Mouse (Mus musculus) monocyte, adult 2 months (primary cell): ENCODE data around the gene Lamb3.

ENCODE experiments used
- DNase-seq, 2 experiments: peaks; one replicate each; pipeline ENCODE4 v3.0.0; 2022; ENCODE audit warnings: low spot score in 2 of 2, low read depth in 1 of 2

Gene Lamb3

GRCm38 (mm10) chr1:193306832-193307231 is 99.3 kb downstream of the Lamb3 start:
- no peak for DNase-seq

DNA sequence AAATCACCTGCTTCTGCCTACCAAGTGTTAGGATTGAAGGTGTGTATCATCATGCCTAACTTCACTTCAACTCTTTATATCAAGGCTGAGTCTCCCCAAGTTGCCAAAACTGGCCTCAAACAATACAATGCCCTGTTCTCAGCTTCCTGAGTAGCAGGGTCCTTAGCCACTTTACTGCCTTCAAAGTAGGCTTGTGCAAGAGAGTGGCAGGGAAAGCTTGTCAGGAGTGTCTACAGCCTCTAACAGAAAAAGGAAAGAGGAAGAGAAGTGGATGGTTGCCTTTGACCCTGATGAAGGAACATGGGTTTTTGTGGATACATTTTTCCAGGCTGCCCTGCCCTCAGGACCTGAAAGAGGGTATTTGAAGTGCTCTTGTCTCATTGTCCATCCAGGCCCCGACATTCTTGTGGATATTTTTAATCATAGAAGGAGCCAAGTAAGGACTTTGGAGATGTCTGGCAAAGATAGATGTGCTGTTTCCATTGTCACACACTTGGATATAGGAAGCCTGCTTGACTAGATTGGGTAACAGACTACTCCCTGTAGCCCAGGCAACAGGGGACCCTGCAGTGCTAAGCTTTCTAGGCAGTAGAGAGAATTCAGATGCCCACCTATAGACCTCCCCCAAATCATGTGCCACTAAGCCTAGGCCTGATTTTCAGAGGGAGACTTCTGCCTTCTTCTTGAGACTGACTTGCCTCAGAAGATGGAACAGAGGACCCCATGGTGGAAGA is 102.5 kb downstream of the Lamb3 start:
- DNase-seq, result no peak

- no peak for DNase-seq
These were observed 103.1 kb downstream of the Lamb3 start for GRCm38 (mm10) chr1:193310519-193311085.

- no peak for DNase-seq
These were observed 104.1 kb downstream of the Lamb3 start for GRCm38 (mm10) chr1:193311596-193311995.

- no peak for DNase-seq
These were observed 108.3 kb downstream of the Lamb3 start for GRCm38 (mm10) chr1:193315705-193316357.

DNA sequence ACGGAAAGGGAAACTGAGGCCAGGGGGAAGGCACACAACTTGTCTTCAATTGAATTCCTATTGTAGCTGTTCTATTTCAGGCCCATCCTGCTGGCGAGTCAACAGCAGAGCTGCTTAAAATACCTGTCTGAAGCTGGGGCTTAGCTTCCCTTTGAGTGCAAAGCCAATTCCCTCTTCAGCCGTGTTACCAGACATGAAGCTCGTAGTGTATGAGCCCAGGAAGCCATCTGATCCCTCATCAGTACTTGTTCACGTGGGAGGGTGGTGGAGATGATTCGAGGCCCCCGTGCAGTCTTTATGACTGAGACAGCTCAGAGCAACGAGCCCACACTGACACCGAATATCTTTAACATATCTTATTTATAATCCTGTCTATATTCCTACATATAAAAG is 108.9 kb downstream of the Lamb3 start:
- DNase-seq, result no peak

DNA sequence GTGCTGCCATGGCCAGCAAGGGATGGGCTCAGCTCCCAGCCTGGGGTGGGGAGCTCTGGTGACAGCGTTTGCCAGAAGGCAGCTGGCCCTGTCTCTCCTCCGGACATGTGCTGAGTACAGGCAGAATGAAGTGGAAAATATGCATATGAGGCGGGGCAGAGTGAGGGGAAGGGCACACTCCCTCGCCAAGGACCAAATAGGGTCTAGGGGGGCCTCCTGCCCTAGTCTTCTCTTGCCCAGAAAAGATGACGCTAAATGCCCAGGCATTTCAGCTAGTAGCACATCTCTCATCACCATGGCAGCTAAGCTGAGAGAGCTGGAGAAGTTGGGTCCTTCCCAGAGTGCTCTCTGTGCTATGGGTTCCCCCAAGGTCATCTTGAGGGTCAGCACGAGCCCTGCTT is 109.7 kb downstream of the Lamb3 start:
- no peak for DNase-seq

GRCm38 (mm10) chr1:193319721-193320120 is 112.2 kb downstream of the Lamb3 start:
- DNase-seq, result no peak

- DNase-seq, result no peak
These were observed 112.9 kb downstream of the Lamb3 start for GRCm38 (mm10) chr1:193320398-193320797.

- no peak for DNase-seq
These were observed 116.2 kb downstream of the Lamb3 start for GRCm38 (mm10) chr1:193323686-193324085.

DNA sequence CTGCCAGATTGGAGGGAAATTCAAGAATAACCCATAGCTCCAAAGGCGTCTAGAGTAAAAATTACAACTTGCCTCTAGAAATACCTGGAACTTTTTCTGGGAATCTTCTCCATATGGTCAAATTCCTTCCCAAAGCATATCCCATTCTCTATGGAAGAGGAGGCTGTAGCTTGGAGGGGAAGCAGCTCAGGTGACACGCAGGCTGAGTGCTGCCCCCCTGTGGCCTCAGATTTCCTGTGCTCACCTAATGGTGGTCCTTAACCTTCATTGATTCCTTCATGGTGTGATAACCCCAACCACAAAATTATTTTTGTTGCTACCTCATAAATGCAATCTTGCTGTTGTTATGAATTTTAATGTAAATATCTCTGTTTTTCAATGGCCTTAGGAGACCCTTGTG is 116.7 kb downstream of the Lamb3 start:
- no peak for DNase-seq

- no peak for DNase-seq
These were observed 118.4 kb downstream of the Lamb3 start for GRCm38 (mm10) chr1:193325891-193326290.

GRCm38 (mm10) chr1:193326456-193327145 is 119.1 kb downstream of the Lamb3 start:
- DNase-seq, result no peak

DNA sequence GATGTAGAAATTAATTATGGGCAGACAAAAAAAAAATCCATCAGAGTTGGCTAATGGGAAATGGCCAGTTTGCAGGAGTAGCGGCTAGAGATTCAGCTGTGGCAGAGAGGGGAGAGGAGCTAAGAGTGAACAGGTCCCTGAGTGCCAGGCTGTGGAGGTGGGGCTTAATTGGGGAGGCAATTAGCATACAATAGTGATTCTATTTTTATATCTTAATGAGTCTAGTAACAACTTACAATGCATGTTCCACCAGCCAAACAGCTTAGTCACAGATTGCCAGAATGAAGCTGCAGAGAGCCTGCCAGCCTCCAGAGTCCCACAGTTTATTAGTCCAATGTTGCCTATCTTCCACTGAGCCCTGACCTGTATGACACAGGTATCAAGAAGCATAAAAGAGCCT is 119.7 kb downstream of the Lamb3 start:
- no peak for DNase-seq

DNA sequence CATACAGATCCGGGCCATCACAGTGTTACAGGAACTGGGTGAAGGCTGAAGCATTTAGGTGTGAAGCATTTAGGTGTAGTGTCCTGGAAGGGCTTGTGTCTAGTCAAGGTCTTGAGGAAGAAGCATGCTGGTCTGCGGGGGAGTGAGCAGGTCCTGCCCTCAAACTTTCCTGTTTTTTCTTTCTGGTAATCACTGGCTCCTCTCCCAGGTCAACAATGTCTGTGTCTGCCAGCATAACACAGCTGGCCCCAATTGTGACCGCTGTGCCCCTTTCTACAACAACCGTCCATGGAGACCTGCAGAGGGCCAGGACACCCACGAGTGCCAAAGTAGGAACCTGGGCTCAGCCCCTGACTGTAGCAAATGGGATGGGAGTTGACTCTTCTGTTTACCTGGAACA is 120.2 kb downstream of the Lamb3 start:
- no peak for DNase-seq

DNA sequence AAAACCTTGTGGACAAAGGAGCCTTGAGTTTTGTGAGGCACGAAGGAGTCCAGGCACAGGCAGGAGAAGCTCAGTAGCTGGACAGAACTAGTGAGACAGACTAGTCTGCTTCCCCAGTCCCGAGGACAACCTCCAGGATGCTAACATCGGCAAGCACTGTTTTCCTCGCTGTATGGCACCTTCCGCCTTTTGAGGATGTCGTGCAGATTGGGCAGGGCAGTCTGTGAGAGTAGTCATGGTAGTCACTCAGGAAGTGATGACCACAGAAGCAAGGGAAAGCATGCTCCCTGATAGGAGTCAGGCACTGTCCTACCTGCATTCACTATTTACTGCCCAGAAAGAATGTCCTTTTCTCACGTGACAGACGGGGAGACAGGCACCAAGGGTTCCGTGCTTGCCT is 122.1 kb downstream of the Lamb3 start:
- no peak for DNase-seq

- no peak for DNase-seq
These were observed 122.7 kb downstream of the Lamb3 start for GRCm38 (mm10) chr1:193330172-193330571.

DNA sequence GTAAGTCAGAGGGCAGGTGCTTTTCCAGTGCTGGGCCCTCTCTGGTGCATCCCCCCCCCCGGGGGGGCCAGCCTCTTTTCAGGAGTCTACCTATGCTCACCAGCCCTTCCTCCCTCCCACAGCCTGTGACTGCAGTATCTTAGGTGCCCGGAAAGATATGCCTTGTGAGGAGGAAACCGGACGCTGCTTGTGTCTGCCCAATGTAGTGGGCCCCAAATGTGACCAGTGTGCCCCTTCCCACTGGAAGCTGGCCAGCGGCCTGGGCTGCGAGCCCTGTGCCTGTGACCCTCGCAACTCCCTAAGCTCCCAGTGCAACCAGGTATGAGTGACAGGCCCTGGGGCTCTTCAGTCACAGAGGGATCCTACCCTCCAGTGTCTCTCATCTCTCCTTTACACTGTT is 123.1 kb downstream of the Lamb3 start:
- no peak for DNase-seq

DNA sequence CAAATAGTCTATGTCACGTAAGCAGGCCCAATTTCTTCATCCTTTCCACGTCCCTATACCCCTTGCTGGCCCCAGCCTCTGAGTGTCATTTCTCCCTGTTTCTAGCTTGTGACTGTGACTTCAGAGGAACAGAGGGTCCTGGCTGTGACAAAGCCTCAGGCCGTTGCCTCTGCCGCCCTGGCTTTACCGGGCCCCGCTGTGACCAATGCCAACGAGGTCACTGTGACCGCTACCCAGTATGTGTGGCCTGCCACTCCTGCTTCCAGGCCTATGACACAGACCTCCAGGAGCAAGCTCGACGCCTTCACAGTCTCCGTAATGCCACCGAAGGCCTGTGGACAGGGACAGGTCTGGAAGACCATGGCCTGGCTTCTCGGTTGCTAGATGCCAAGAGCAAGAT is 124.5 kb downstream of the Lamb3 start:
- no peak for DNase-seq

DNA sequence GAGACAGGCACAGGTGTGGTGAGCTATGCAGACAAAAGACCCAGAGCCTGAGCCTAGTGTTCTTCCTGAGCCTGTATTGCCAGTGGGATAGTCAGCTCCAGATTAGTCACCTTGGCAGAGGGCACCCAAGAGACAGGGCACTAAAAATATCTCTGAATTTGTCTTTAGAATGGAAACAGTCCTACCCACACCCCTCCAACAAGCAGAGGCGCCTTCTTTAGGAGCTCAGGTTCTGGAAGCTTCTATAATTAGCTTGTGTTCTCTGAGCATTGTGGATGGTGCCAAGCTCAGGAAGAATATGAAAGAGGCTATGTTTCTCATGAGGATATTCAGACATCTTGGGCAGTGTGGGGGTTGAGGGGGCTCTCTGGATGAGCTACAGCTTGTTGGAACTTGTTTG is 125.2 kb downstream of the Lamb3 start:
- DNase-seq, result no peak

DNA sequence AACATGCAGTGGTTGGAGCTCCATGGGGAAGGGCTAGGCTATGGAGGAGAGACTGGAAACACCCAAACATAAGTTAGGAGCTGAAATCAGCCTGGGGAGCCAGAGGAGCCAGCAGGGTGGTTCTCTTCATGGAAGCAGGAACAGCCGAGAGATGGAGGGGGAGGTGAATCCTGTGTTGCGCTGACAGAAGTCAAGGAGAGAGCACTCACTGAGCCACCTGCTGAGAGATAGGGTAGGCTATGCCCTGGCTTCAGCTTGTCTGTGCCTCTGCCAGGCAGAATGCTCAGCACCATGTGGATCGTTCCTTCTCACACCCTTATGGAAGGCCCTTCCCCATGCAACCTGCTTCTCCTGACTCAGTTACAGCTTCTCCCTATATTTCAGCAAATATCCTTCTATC is 126.3 kb downstream of the Lamb3 start:
- DNase-seq, result no peak

DNA sequence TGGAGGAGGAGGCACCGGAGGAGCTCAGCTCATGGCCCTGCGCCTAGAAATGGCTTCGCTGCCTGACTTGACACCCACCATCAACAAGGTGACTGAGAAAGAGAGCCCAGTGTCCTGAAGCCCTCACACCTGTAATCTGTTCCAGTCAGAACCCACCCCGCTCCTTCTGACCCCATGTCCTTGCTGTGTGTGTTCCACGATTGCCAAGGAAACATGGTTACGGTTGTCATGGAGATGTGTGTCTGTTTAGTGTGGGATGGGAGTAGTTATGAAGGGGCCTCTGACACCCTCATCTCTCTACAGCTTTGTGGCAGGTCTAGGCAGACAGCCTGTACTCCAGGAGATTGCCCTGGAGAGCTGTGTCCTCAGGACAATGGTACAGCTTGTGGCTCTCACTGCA is 127.0 kb downstream of the Lamb3 start:
- no peak for DNase-seq
